Mouse (Mus musculus) gastrocnemius, adult 2 months (tissue): Measurements from ENCODE around the gene Rab8a. TPM values are rescaled to one million over a fixed set of nuclear protein-coding genes. Genes with fewer than 3 reads are reported as not detected.
"Not testable (repeated sequence)": the region's sequence is repeated elsewhere in the genome, so short reads cannot be mapped to it uniquely, and the experiment has no call there.

ENCODE experiments used
- DNase-seq: peaks from one replicate; pipeline ENCODE4 v3.0.0; 2022
- H3K27ac ChIP-seq: fragments of 200-600 bp; 2 replicates; pipeline ENCODE4 v1.8.1; 2022; ENCODE audit warnings: mild to moderate bottlenecking
- H3K4me3 ChIP-seq: fragments of 200-600 bp; 2 replicates; pipeline ENCODE4 v1.8.1; 2022; ENCODE audit warnings: mild to moderate bottlenecking, moderate library complexity
- CTCF ChIP-seq: fragments of 200-600 bp; IDR thresholded peaks from 2 replicates; pipeline ENCODE4 v1.8.1; 2022; ENCODE audit warnings: antibody characterized with exemption, mild to moderate bottlenecking, moderate library complexity
- intact Hi-C: fragments of 180-260 bp; cut with DNase I; formaldehyde crosslinking; loops from one replicate; pipeline ENCODE4 v1.15.1; 2025
- long read RNA-seq, 2 experiments: library from polyadenylated mRNA; stranded (forward); transcript quantifications; one replicate each; pipeline ENCODE4 v2.0.0; 2021
- total RNA-seq, 2 experiments: library from RNA; stranded (reverse); gene quantifications; 2 replicates each; pipeline ENCODE4 v1.2.3; 2021

Rab8a gene
- total RNA-seq, result 10 to 100 TPM; 10.4 to 11.4 TPM
- long read RNA-seq, experiment 1, full-length matches to known transcripts, result 32 of 33 reads
- long read RNA-seq, experiment 1, partial matches to known transcripts, result 0 of 33 reads
- long read RNA-seq, experiment 1, other reads (novel, unspliced or antisense), result 1 of 33 reads
- long read RNA-seq, experiment 2, full-length matches to known transcripts, result 15 of 16 reads
- long read RNA-seq, experiment 2, partial matches to known transcripts, result 0 of 16 reads
- long read RNA-seq, experiment 2, other reads (novel, unspliced or antisense), result 1 of 16 reads

DNA sequence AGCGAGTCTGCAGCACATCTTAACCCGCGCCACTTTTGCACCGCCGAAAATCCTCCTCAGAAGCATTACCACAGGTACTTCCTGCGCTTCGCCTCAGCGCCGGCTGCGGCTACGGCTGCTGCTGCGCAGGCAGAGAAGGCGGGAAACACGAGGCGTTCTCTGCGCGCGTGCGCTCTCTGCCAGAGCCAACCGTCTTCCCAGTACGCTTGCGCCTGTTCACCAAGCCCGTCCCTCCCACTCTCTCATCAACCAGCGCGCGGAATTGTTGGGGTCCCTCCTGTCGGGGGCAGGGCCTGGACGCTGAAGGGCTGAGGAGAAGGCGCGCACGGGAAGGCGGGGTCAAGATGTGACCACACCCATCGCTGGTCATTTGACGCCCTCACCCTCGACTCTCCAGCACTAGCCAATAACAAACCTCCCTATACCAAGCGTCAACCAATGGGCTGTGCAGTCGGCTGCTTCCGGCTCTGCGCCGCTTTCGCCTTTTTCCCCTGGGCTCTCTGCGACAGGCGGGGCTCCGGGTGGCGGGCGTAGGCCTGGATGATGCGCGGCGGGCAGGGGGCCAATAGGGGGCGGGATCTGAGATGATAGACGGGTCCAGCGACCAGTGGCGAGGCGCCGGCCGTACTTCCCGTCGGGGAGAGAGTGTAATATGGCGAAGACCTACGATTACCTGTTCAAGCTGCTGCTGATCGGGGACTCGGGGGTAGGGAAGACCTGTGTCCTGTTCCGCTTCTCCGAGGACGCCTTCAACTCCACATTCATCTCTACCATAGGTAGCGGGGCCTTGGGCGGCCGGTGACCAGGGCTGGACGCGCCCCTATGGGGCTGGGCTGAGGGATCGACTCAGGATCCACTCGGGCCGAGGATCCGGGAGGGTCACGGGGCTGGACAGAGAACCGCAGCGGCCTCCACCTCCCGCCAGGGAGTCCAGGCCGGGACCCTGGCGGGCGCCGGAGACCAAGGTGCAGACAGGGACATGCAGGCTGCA lies at the start of gene Rab8a:
Gene Rab8a, plus strand, starts transcription at position 494 of the 991 bp plus-strand sequence.
- H3K4me3 ChIP-seq, result peak within 1 kb of the TSS; percentile 92

DNA sequence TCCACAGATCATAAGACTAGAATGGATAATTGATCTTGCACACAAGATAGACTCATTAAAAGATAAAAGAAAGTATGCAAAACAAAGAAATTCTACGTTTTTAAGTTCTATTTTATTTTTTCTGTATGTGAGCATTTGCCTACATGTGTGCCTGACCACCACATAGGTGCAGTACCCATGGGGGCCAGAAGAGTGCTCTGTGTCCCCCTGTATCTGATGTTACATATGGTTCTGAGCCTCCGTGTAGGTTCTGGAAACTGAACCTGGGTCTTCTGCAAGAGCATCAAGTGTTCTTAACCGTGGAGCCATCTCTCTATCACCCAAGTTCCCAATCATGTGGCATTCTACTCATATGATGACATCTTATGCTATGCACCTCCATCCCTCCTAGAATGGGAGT lies 48.5 kb upstream of the Rab8a start:
- H3K4me3 ChIP-seq, result no peak overlapping the region
- DNase-seq, result no peak
- TF ChIP-seq CTCF, result peak; percentile 25; the same call in 1 of the 2 replicates
- intact Hi-C loops, result no loop called here
- H3K27ac ChIP-seq, result no peak overlapping the region

More for the DNA sequence above, at the start of gene Rab8a:
- TF ChIP-seq CTCF, result no peak
- H3K27ac ChIP-seq, result peak within 1 kb of the TSS; percentile 96
- peak; percentile 99 for DNase-seq
- intact Hi-C loops, result loop anchor here (5.0 kb wide), 1 partner anchor 81 kb away; the partner anchor contains the start of gene Ap1m1

DNA sequence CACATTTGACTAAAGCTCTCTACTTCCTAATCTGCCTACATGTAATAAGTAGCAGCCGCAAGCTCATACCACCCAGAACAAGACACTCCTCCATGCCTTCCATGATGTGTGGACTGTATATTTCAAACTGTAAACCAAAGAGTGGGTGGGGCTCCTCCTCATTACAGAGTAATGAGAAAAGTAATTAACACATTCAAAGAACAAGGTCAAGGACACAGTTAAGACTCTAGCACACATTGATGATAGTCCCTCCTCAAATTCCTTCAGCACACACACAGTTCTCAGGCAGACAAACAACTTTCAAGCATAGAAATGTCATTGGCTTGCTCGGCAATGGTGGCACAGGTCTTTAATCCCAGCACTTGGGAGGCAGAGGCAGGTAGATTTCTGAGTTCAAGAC lies 45.8 kb upstream of the Rab8a start:
- intact Hi-C loops, result no loop called here
- no peak for TF ChIP-seq CTCF
- Histone ChIP-seq H3K27ac (no peak overlapping the region), H3K4me3 (no peak overlapping the region)
- DNase-seq, result no peak

DNA sequence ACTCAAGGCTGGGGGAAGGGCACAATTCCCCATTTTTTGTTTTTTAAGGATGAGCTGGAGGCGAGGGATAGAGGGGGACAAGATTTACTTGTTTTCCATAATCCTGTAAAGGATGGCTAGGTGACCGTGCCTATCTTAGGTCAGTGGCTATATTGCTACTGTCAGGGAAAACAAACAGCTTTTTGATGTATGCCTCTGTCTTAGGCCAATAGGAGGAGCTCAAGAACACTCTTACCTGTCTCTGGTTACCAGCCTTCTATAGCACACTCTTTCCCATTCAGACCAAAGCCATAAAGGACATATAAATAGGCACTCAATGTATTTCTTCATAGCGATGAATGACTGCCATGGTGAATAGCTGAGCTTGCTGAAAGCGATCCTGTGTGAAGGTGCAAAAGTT lies 42.4 kb upstream of the Rab8a start:
- intact Hi-C loops, result no loop called here
- no peak for DNase-seq
- H3K4me3 ChIP-seq, result no peak overlapping the region
- TF ChIP-seq CTCF, result no peak
- no peak overlapping the region for H3K27ac ChIP-seq

DNA sequence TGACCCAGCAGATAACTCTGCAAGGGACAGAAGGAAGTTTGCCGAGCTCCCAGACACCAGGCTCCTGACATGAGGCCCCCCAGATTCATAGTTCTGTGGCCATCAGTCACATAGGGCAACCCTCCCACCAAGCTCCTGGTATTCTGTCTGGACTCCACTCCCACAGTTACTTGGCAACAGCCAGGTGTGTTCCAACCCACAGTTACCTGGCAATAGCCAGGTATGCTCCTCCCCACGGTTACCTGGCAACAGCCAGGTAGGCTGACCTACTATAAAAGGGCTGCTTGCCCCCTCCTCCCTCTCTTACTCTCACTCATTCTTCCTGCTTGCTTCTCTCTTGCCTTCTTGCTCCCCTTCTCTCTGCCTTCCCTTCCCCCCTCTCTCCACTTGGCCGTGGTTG lies 39.5 kb upstream of the Rab8a start:
- DNase-seq, intact Hi-C loops, H3K27ac ChIP-seq, H3K4me3 ChIP-seq: not testable (repeated sequence)

DNA sequence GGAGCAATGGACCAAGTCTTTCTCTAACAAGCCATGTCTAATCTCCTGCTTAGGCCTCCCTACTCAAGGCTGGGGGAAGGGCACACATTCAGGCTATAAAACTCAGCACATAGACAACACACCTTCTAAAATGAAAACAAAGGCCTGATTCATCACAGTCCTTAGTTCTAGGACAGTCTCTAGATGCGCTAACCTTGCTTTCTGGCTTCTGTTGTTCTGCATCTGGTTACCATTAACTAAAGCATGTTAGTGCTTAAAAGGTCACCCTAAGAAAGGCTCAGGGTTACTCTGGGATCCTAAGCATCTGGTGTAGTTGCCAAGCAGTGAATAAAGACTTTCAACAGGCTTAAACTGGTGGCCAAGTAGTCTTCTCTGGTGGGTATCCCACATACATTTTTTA lies 39.0 kb upstream of the Rab8a start:
- no peak overlapping the region for H3K27ac ChIP-seq
- no peak overlapping the region for H3K4me3 ChIP-seq
- intact Hi-C loops, result no loop called here
- no peak for DNase-seq
- TF ChIP-seq CTCF, result no peak

DNA sequence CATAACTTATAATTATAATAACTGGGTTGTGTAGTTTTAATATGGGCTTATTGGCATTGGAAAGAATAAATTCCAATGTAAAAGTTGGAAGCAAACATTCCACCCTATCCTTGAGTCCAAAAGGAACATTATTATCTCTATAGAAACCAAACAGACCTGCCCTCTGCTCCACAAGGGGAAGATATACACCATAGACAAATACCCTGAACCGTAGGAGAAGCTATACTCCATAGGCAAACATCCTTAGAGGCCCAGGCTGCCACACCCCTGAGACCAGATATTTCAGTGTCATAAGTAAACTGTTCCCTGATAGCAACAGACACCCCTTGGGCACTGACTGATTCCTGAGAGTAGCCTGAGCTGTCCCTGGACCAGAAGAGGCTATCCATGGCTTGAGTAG lies 33.2 kb upstream of the Rab8a start:
- Histone ChIP-seq H3K27ac (no peak overlapping the region), H3K4me3 (no peak overlapping the region)
- DNase-seq, result no peak
- no peak for TF ChIP-seq CTCF
- intact Hi-C loops, result no loop called here

DNA sequence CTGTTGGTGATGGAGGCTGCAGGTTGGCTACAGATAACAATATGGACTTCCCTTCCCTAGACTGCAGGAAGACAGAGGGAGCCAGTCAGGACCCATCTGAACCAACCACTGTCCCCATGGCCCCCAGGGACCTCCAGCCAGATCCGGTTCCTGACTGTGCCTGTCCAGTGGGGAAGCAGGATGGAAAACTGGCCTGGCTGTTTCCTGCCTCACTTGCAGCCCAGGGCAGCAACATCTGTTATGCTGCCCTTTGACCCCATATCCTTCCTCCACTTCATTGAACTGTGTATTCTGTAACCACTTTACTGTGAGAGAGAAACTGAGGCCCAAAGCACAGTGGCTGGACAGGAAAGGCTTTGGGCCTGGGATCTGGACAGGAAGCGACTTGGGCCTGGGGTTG lies 29.7 kb upstream of the Rab8a start:
- no peak for DNase-seq
- TF ChIP-seq CTCF, result no peak
- no peak overlapping the region for H3K27ac ChIP-seq
- intact Hi-C loops, result loop anchor here (10.0 kb wide), 1 partner anchor 226 kb away; the partner anchor contains the start of genes Zfp617 and Zfp882
- H3K4me3 ChIP-seq, result no peak overlapping the region

DNA sequence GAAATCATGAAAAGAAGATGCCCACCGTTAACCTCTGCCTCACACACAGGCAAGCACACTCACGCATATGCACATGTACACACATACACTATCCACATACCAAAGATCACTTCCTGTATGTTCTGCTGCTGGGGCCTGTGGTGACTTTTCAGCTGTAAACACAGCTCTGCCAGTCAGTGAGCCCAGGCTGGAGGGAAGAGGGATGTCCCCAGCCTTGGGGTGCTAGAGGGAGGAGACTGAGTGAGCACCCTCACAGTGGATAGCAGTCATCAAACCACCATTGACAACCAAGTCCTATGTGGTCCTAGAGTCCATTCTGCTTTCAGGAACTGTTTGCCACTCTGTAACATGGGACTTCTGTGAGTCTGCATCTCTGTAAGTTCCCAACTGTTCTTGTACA lies 29.1 kb upstream of the Rab8a start:
- intact Hi-C loops, result loop anchor here (10.0 kb wide), 1 partner anchor 227 kb away; the partner anchor contains the start of genes Zfp617 and Zfp882
- TF ChIP-seq CTCF, result no peak
- H3K27ac ChIP-seq, result no peak overlapping the region
- DNase-seq, result no peak
- H3K4me3 ChIP-seq, result no peak overlapping the region

DNA sequence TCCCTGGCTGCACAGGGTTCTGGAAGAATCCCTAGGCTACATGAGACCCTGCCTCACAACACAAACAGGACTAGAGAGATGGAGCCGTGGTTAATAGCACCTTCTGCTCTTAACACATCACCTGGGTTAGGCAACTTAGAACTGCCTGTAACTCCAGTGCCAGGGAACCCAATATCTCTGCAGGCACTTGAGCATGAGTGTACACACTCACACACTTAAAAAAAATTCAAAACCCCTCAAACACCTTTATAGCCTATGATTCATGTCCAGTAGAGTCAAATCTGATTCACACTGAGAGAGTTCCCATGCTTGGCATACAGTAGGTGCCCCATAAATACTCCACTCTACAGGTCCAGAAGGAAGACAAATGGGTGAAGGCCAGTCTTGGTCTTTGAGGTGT lies 28.6 kb upstream of the Rab8a start:
- no peak for DNase-seq
- intact Hi-C loops, result loop anchor here (10.0 kb wide), 1 partner anchor 228 kb away; the partner anchor contains the start of genes Zfp617 and Zfp882
- Histone ChIP-seq H3K27ac (no peak overlapping the region), H3K4me3 (no peak overlapping the region)
- TF ChIP-seq CTCF, result no peak

DNA sequence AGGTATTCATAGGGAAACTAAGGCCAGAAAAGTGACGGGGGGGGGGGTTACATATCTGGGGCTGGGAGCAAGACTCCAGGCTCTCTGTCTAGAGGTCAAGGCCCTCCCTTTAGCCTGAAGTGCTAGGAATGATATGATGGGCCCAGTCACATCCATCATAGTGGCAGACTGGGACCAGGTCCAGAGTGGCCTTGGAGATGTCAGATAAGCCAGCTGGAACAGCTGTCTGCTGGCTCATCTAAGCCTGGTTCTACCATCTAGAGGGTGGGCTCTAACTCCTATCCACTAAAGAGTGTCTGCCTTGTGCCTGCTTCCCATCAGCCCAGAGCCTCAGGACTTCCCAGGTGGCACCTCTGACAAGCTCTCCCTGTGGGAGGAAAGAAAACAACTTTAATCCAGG lies 28.1 kb upstream of the Rab8a start:
- intact Hi-C loops, result loop anchor here (10.0 kb wide), 1 partner anchor 228 kb away; the partner anchor contains the start of genes Zfp617 and Zfp882
- no peak overlapping the region for H3K4me3 ChIP-seq
- no peak overlapping the region for H3K27ac ChIP-seq

DNA sequence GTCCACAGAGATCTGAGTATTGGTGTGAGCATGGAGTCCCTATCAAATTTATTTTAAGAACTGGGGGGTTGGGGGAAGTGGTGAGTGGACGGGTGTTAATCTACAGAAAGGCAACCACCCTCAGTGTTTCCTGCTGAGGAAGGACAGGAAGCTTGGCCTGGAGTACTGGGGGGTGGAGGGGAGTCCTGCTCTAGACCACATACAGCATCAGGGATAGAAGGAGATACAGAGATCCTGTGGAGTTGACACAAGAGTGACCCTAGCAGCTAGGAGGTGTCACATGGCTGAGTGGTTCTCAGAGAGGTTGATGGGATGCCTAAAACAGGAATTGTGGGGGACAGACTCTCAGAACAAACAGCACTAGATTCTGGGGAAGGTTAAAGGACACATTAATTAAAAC lies 27.5 kb upstream of the Rab8a start:
- no peak overlapping the region for H3K27ac ChIP-seq
- intact Hi-C loops, result loop anchor here (10.0 kb wide), 1 partner anchor 229 kb away; the partner anchor contains the start of genes Zfp617 and Zfp882

More for the DNA sequence above, 28.1 kb upstream of the Rab8a start:
- no peak for TF ChIP-seq CTCF
- no peak for DNase-seq

More for the DNA sequence above, 27.5 kb upstream of the Rab8a start:
- no peak overlapping the region for H3K4me3 ChIP-seq
- DNase-seq, result no peak
- no peak for TF ChIP-seq CTCF
